8 mouse cellular contexts compared by ENCODE assay signal in the genomic region with DNA sequence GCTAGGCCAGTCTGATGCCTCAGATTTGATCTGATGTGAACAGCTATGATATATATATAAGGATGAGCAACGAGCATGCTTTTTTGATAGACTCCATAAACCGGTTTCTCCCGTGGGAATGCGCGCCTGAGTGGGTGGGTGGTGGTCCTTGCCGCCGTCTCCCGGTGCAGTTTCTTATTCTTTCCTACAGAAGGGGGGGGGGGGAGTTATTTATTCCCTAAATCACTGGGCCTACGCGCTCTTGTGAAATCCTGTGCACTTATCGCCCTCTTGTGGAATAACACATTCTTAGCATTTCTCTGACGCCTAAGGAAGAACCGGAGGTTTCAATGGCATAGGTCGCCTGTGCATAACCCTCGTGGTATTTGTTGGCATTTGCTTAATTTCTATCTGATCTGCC. TPM values are rescaled to one million over a fixed set of nuclear protein-coding genes. Genes with fewer than 3 reads are reported as not detected.
DNase-seq lines count a peak whose midpoint lies in the region; ATAC-seq lines count a peak whose summit lies in the region.

No protein-coding gene starts in this region.

- no peak overlapping the region for H3K9ac ChIP-seq in forebrain, embryonic 11.5 days (ENCODE audit: low read length)
- no peak overlapping the region for H3K9ac ChIP-seq in forebrain, embryonic 13.5 days
- no peak overlapping the region for H3K9ac ChIP-seq in hindbrain, embryonic 16.5 days (ENCODE audit: low read depth, low read length)
- H3K9ac ChIP-seq in midbrain, embryonic 16.5 days (ENCODE audit: low read depth, low read length), result no peak overlapping the region

- H3K4me1 ChIP-seq in forebrain, embryonic 11.5 days (replicated peaks; ENCODE audit: control insufficient read depth, insufficient read depth, low read length), result peaks cover 6% of the 10 kb centered on the region
- peaks cover 14% of the 10 kb centered on the region for H3K4me1 ChIP-seq in forebrain, embryonic 13.5 days
- H3K4me1 ChIP-seq in hindbrain, embryonic 16.5 days (ENCODE audit: control insufficient read depth, insufficient read depth, low read depth, low read length), result no peaks in the 10 kb centered on the region
- peaks cover 5% of the 10 kb centered on the region for H3K4me1 ChIP-seq in midbrain, embryonic 16.5 days (ENCODE audit: control insufficient read depth, insufficient read depth, low read length)

- H3K4me2 ChIP-seq in forebrain, embryonic 11.5 days (ENCODE audit: low read depth, low read length, severe bottlenecking), result no peak overlapping the region
- no peak overlapping the region for H3K4me2 ChIP-seq in forebrain, embryonic 13.5 days
- peak overlapping the region; percentile 37; the same call in 1 of the 2 replicates for H3K4me2 ChIP-seq in hindbrain, embryonic 16.5 days (ENCODE audit: low read length)
- peak overlapping the region; percentile 36 for H3K4me2 ChIP-seq in midbrain, embryonic 16.5 days (ENCODE audit: low read length)

- DNase-seq in forebrain, embryonic 11.5 days (ENCODE audit: low spot score), result peak; percentile 59
- peak; percentile 12 for DNase-seq in right cerebral cortex, postnatal 25 days
- DNase-seq in right cerebral cortex, postnatal 14 days, result no peak
- DNase-seq in thymus, postnatal 4 days, result no peak

- H3K9me3 ChIP-seq in forebrain, embryonic 11.5 days (ENCODE audit: control insufficient read depth, low read length), result no peaks in the 10 kb centered on the region
- no peaks in the 10 kb centered on the region for H3K9me3 ChIP-seq in forebrain, embryonic 13.5 days (replicated peaks)
- H3K9me3 ChIP-seq in hindbrain, embryonic 16.5 days (ENCODE audit: control insufficient read depth, low read length), result no peaks in the 10 kb centered on the region
- H3K9me3 ChIP-seq in midbrain, embryonic 16.5 days (replicated peaks; ENCODE audit: control insufficient read depth, low read length, poor library complexity, severe bottlenecking), result no peaks in the 10 kb centered on the region

- H3K36me3 ChIP-seq in forebrain, embryonic 11.5 days (ENCODE audit: control insufficient read depth, insufficient read depth, low read length), result no peaks in the 10 kb centered on the region
- H3K36me3 ChIP-seq in forebrain, embryonic 13.5 days (ENCODE audit: poor library complexity, severe bottlenecking), result no peaks in the 10 kb centered on the region
- H3K36me3 ChIP-seq in hindbrain, embryonic 16.5 days (ENCODE audit: control insufficient read depth, insufficient read depth, low read length), result no peaks in the 10 kb centered on the region
- H3K36me3 ChIP-seq in midbrain, embryonic 16.5 days (ENCODE audit: control insufficient read depth, insufficient read depth, low read length), result no peaks in the 10 kb centered on the region

- ATAC-seq in forebrain, embryonic 11.5 days (replicated peaks; ENCODE audit: low FRiP score), result no peak
- no peak; the same call in 1 of the 2 replicates for ATAC-seq in forebrain, embryonic 13.5 days
- ATAC-seq in hindbrain, embryonic 16.5 days, result peak; percentile 41; the same call in 1 of the 2 replicates
- 0 out of 2 replicates have a peak, but pooled peaks have one; percentile 33 for ATAC-seq in midbrain, embryonic 16.5 days
- ATAC-seq in erythroid progenitor cell, adult 5-6 weeks (replicated peaks; ENCODE audit: low FRiP score, poor library complexity, severe bottlenecking), result no peak

- H3K27me3 ChIP-seq in forebrain, embryonic 11.5 days (ENCODE audit: control insufficient read depth, insufficient read depth, low read length), result peaks cover 56% of the 10 kb centered on the region
- peaks cover 64% of the 10 kb centered on the region for H3K27me3 ChIP-seq in forebrain, embryonic 13.5 days
- peaks cover 36% of the 10 kb centered on the region for H3K27me3 ChIP-seq in hindbrain, embryonic 16.5 days (replicated peaks; ENCODE audit: control insufficient read depth, insufficient read depth, low read length)
- H3K27me3 ChIP-seq in midbrain, embryonic 16.5 days (ENCODE audit: control insufficient read depth, insufficient read depth, low read depth, low read length), result peaks cover 37% of the 10 kb centered on the region

- 2% methylated on average over 15 of the region's 15 CpGs for WGBS in forebrain, embryonic 11.5 days
- 3% methylated on average over 15 of the region's 15 CpGs for WGBS in forebrain, embryonic 13.5 days
- 2% methylated on average over 15 of the region's 15 CpGs for WGBS in hindbrain, embryonic 16.5 days
- 3% methylated on average over 15 of the region's 15 CpGs for WGBS in midbrain, embryonic 16.5 days

- H3K4me3 ChIP-seq in forebrain, embryonic 11.5 days (ENCODE audit: low read depth, low read length), result no peak overlapping the region
- H3K4me3 ChIP-seq in forebrain, embryonic 13.5 days, result no peak overlapping the region
- peak overlapping the region; percentile 12; the same call in 1 of the 2 replicates for H3K4me3 ChIP-seq in hindbrain, embryonic 16.5 days (ENCODE audit: low read length)
- no peak overlapping the region for H3K4me3 ChIP-seq in midbrain, embryonic 16.5 days (ENCODE audit: low read depth, low read length)

- H3K27ac ChIP-seq in forebrain, embryonic 11.5 days (ENCODE audit: low read depth, low read length), result no peak overlapping the region
- H3K27ac ChIP-seq in forebrain, embryonic 13.5 days, result no peak overlapping the region
- no peak overlapping the region for H3K27ac ChIP-seq in hindbrain, embryonic 16.5 days (ENCODE audit: low read depth, low read length)
- no peak overlapping the region for H3K27ac ChIP-seq in midbrain, embryonic 16.5 days (ENCODE audit: low read length)

RNA-seq across cellular contexts. Expression of a gene that starts 4.6 kb away (rescaled TPM):
- polyA plus RNA-seq in forebrain, embryonic 11.5 days (2014; fragmentation: Nextera tagmentation; extraction: Ambion mirVana), result 1.2 and 1.3 TPM in 2 replicates
- polyA plus RNA-seq in forebrain, embryonic 13.5 days (2015; fragmentation: Nextera tagmentation; extraction: Ambion mirVana), result 0.19 and 0.22 TPM in 2 replicates
- polyA plus RNA-seq in hindbrain, embryonic 16.5 days (2015; fragmentation: Nextera tagmentation; extraction: Ambion mirVana), result 3.8 and 5.1 TPM in 2 replicates
- 0.94 and 1.6 TPM in 2 replicates for polyA plus RNA-seq in midbrain, embryonic 16.5 days (2015; fragmentation: Nextera tagmentation; extraction: Ambion mirVana)
- total RNA-seq in erythroid progenitor cell, adult 5-6 weeks (2015; ENCODE audit: low replicate concordance), result not detected in 2 replicates
- not detected in 2 replicates for total RNA-seq in erythroid progenitor cell, adult 5-6 weeks (2017; ENCODE audit: low replicate concordance)

Comparison
In these comparisons a context has a peak if more than half of its experiments do, and no peak if none do; other contexts are left out.
1. DNase-seq: peak in forebrain, embryonic 11.5 days (single experiment) and right cerebral cortex, postnatal 25 days (single experiment); none in right cerebral cortex, postnatal 14 days (single experiment) and thymus, postnatal 4 days (single experiment).
2. ATAC-seq: peak in hindbrain, embryonic 16.5 days (single experiment) and midbrain, embryonic 16.5 days (single experiment); none in forebrain, embryonic 11.5 days (single experiment), forebrain, embryonic 13.5 days (single experiment) and erythroid progenitor cell, adult 5-6 weeks (single experiment).
3. H3K4me2 ChIP-seq: peak in hindbrain, embryonic 16.5 days (single experiment) and midbrain, embryonic 16.5 days (single experiment); none in forebrain, embryonic 11.5 days (single experiment) and forebrain, embryonic 13.5 days (single experiment).